Mouse (Mus musculus) lung, postnatal 0 days (tissue): Measurements from ENCODE around the gene Higd1b. TPM values are rescaled to one million over a fixed set of nuclear protein-coding genes. Genes with fewer than 3 reads are reported as not detected.

ENCODE experiments used
- ATAC-seq: fragments of 200-750 bp; cut with Nextera tagmentation; 2 replicates; pipeline ENCODE4 v1.8.0; 2017; ENCODE audit warnings: moderate library complexity
- DNase-seq: peaks from one replicate; pipeline ENCODE4 v3.0.0-alpha.2; 2016; ENCODE audit warnings: low spot score
- H3K27ac ChIP-seq: fragments of 300-500 bp; sonication (generic); 2 replicates; pipeline ENCODE4 v1.5.1; 2014; ENCODE audit warnings: antibody characterized with exemption, mild to moderate bottlenecking, low read length, mixed read lengths
- H3K27me3 ChIP-seq: fragments of 300-500 bp; sonication (generic); replicated peaks from 2 replicates; pipeline ENCODE4 v1.6.1; 2014; ENCODE audit warnings: low read length, mixed read lengths; ENCODE audit not compliant: insufficient read depth
- H3K36me3 ChIP-seq: fragments of 300-500 bp; sonication (generic); 2 replicates; pipeline ENCODE4 v1.6.1; 2014; ENCODE audit warnings: low read length, mixed read lengths; ENCODE audit not compliant: insufficient read depth
- H3K4me1 ChIP-seq: fragments of 300-500 bp; sonication (generic); 2 replicates; pipeline ENCODE4 v1.6.1; 2014; ENCODE audit warnings: antibody characterized with exemption, low read depth, low read length, mixed read lengths; ENCODE audit not compliant: insufficient read depth
- H3K4me2 ChIP-seq: fragments of 300-500 bp; sonication (generic); replicated peaks from 2 replicates; pipeline ENCODE4 v1.6.1; 2014; ENCODE audit warnings: low read depth, mild to moderate bottlenecking, low read length, moderate library complexity, mixed read lengths
- H3K4me3 ChIP-seq: fragments of 300-500 bp; sonication (generic); 2 replicates; pipeline ENCODE4 v1.5.1; 2014; ENCODE audit warnings: low read depth, low read length
- H3K9ac ChIP-seq: fragments of 300-500 bp; sonication (generic); replicated peaks from 2 replicates; pipeline ENCODE4 v1.6.1; 2014; ENCODE audit warnings: low read depth, mild to moderate bottlenecking
- H3K9me3 ChIP-seq: fragments of 300-500 bp; sonication (generic); 2 replicates; pipeline ENCODE4 v1.6.1; 2016; ENCODE audit warnings: low read length, mixed read lengths
- CTCF ChIP-seq: IDR thresholded peaks from 2 replicates; pipeline ENCODE4 v1.5.1; 2016; ENCODE audit warnings: antibody characterized with exemption, mild to moderate bottlenecking
- EP300 ChIP-seq: IDR thresholded peaks from 2 replicates; pipeline ENCODE4 v1.6.1; 2016; ENCODE audit warnings: antibody characterized with exemption, mild to moderate bottlenecking, control low read depth
- WGBS: fragments of 180-500 bp; shearing (Covaris S2); extraction: QIAGEN DNeasy Blood & Tissue Kit; methylation state at CpG from one replicate; pipeline ENCODE4 v1.1.7; 2014; 5-methylcytosine and 5-hydroxymethylcytosine counted together
- polyA plus RNA-seq: library from polyadenylated mRNA; unstranded; fragments of >200 nt; fragmentation: Nextera tagmentation; extraction: Ambion mirVana; gene quantifications from 2 replicates; pipeline ENCODE4 v1.2.1, GENCODE M21; 2015

Higd1b gene
- 111 and 138 TPM in 2 replicates for polyA plus RNA-seq

DNA sequence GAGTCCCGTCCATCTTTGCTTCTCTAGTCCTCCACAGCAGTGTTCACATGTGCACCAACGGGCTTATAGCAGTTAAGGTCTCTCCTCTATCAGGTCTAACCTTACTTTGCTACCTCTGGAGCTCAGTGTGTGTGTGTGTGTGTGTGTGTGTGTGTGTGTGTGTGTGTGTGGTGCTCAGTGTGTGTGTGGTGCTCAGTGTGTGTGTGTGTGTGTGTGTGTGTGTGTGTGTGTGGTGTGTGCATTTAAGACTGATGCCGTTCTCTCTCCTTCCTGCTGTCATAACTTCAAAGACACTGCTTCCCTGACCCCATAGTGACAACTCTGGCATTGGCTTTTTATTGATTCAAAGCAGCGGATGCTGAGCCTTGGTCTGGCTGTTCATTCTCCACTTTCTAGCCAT is at the start of gene Higd1b:
Gene Higd1b (plus strand): TSS at position 301 of the 400 bp plus-strand sequence.
- peaks cover 8% of the 10 kb centered on the region; the same call in 1 of the 2 replicates for H3K36me3 ChIP-seq
- H3K27me3 ChIP-seq: no peaks in the 10 kb centered on the region
- no peaks in the 10 kb centered on the region for H3K9me3 ChIP-seq
- DNase-seq (peak; percentile 29), ATAC-seq (0 out of 2 replicates have a peak, but pooled peaks have one; percentile 3)
- no peak for TF ChIP-seq CTCF
- TF ChIP-seq EP300: no peak
- peak within 1 kb of the TSS; percentile 49 for H3K27ac ChIP-seq
- H3K9ac ChIP-seq: no peak within 1 kb of the TSS; the same call in 1 of the 2 replicates
- no peak within 1 kb of the TSS for H3K4me3 ChIP-seq
- H3K4me1 ChIP-seq: no peaks in the 10 kb centered on the region
- 54% methylated on average over 4 of the region's 4 CpGs for WGBS
- H3K4me2 ChIP-seq: 0 out of 2 replicates have a peak within 1 kb of the TSS, but pooled peaks have one; percentile 3

GRCm38 (mm10) chr11:102787688-102788177 is 47.9 kb upstream of the Higd1b start:
- Histone ChIP-seq H3K27ac (no peak overlapping the region), H3K4me2 (no peak overlapping the region), H3K4me3 (no peak overlapping the region), H3K9me3 (no peaks in the 10 kb centered on the region), H3K9ac (no peak overlapping the region), H3K36me3 (no peaks in the 10 kb centered on the region), H3K4me1 (0 out of 2 replicates have a peak, but pooled peaks cover 3% of the 10 kb centered on the region), H3K27me3 (no peaks in the 10 kb centered on the region)
- WGBS: 45% methylated on average over 5 of the region's 5 CpGs
- ATAC-seq (no peak), DNase-seq (no peak)
- TF ChIP-seq CTCF: no peak
- no peak for TF ChIP-seq EP300

- no peak overlapping the region for H3K9ac ChIP-seq
- H3K9me3 ChIP-seq: no peaks in the 10 kb centered on the region
- H3K27me3 ChIP-seq: no peaks in the 10 kb centered on the region
- DNase-seq (no peak), ATAC-seq (no peak)
- H3K4me1 ChIP-seq: 0 out of 2 replicates have a peak, but pooled peaks cover 3% of the 10 kb centered on the region
- 45% methylated on average over 14 of the region's 14 CpGs for WGBS
- H3K27ac ChIP-seq: no peak overlapping the region
- H3K4me2 ChIP-seq: no peak overlapping the region
- no peak for TF ChIP-seq EP300
- no peak for TF ChIP-seq CTCF
- H3K36me3 ChIP-seq: no peaks in the 10 kb centered on the region
- no peak overlapping the region for H3K4me3 ChIP-seq
These were observed 43.8 kb upstream of the Higd1b start for GRCm38 (mm10) chr11:102791682-102792445.

DNA sequence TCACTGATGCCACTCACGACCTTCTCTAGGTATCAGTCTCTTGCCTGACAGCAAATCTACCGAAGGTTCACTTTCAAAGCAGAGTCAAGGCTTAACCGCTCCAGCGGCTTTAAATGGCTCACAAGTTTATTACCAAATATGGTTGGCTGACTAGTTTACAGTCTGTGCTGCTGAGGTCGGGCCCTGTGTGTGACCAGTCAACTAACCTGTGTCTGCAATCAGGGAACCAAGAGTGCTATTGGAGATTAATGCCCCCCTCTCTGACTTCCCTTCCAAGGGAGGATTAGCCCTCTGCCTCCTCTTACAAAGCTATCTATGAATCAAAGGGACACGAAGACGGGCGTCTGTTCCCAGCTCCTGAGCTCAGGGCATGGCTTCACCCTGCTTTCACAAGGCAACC is 41.5 kb upstream of the Higd1b start:
- H3K27ac ChIP-seq: no peak overlapping the region
- 0 out of 2 replicates have a peak, but pooled peaks cover 3% of the 10 kb centered on the region for H3K4me1 ChIP-seq
- no peak overlapping the region for H3K9ac ChIP-seq
- ATAC-seq (no peak), DNase-seq (no peak)
- 59% methylated on average over 8 of the region's 8 CpGs for WGBS
- no peaks in the 10 kb centered on the region for H3K27me3 ChIP-seq
- TF ChIP-seq CTCF: no peak
- TF ChIP-seq EP300: no peak
- H3K36me3 ChIP-seq: no peaks in the 10 kb centered on the region
- no peak overlapping the region for H3K4me2 ChIP-seq
- no peak overlapping the region for H3K4me3 ChIP-seq
- H3K9me3 ChIP-seq: no peaks in the 10 kb centered on the region

DNA sequence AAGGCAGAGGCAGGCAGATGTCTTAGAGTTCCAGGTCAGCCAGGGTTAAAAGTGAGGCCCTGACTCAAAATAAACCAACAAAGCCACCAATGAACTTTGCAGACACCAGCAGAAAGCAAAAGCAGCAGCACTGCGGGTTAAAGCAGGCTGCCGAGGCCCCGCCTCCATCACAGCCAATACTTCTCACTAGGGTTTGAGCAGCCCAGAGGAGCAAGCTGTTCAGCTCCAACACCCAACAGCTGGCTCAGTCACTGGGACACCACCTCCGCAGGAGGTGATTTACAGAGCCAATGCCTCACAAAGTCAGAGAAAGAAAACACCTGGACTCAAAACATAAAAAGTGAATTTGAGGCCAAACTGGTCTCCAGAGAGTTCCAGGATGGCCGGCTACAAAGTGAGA is 32.2 kb upstream of the Higd1b start:
- TF ChIP-seq CTCF: no peak
- TF ChIP-seq EP300: no peak
- Histone ChIP-seq H3K4me2 (no peak overlapping the region), H3K27me3 (no peaks in the 10 kb centered on the region), H3K9ac (no peak overlapping the region), H3K9me3 (no peaks in the 10 kb centered on the region), H3K4me1 (no peaks in the 10 kb centered on the region), H3K36me3 (peaks cover 4% of the 10 kb centered on the region), H3K27ac (no peak overlapping the region), H3K4me3 (no peak overlapping the region)
- WGBS: 73% methylated on average over 5 of the region's 5 CpGs
- DNase-seq (no peak), ATAC-seq (no peak)

DNA sequence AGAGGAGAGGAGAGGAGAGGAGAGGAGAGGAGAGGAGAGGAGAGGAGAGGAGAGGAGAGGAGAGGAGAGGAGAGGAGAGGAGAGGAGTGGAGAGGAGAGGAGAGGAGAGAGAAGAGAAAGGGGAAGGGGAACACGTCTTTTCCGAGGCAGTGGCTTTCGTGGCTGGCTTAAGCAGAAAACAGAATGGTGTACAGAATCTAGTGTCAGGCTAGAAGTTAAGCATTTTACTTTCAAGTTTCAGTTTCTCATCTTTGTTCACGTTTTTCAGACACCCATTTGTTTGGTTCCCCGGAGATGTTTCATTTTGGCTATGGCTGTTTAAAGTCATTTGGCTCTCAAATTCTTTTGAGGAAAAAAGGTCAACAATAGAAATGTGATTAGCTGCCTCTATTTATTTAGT is 27.4 kb upstream of the Higd1b start:
- no peak for DNase-seq
- Histone ChIP-seq H3K4me2 (no peak overlapping the region), H3K27ac (no peak overlapping the region), H3K36me3 (no peaks in the 10 kb centered on the region), H3K4me1 (peaks cover 5% of the 10 kb centered on the region; the same call in 1 of the 2 replicates), H3K4me3 (no peak overlapping the region), H3K9ac (no peak overlapping the region), H3K27me3 (no peaks in the 10 kb centered on the region), H3K9me3 (no peaks in the 10 kb centered on the region)
- 49% methylated on average over 5 of the region's 5 CpGs for WGBS
- TF ChIP-seq CTCF: no peak
- no peak for TF ChIP-seq EP300
- no peak for ATAC-seq
